Mouse (Mus musculus): ENCODE results near the gene Apol8. TPM values are rescaled to one million over a fixed set of nuclear protein-coding genes. Genes with fewer than 3 reads are reported as not detected.

The Apol8 gene
- not detected for total RNA-seq (2022)

DNA sequence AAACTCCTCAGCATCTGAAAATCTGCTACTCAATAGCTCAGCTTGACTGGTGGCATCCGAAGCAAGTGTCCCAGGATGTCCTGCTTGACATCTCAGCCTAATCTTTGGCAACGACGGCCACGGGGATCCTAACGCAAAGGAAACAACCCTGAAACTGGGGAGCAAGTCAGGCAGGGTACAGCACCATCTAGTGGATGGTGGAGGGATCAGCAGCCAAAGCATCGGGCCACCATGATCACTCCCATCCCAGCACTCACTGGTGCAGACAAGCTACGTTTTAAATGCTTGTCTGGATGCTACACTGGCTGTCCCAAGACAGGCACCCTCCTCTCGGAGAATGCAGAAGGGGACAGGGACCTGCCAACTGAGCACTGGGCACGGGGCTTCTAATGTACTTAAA is at the start of gene Apol8:
TSS of gene Apol8 (minus strand) at position 156 of the 400 bp plus-strand sequence.
- peak; percentile 46 for DNase-seq (ENCODE audit: low spot score)

DNA sequence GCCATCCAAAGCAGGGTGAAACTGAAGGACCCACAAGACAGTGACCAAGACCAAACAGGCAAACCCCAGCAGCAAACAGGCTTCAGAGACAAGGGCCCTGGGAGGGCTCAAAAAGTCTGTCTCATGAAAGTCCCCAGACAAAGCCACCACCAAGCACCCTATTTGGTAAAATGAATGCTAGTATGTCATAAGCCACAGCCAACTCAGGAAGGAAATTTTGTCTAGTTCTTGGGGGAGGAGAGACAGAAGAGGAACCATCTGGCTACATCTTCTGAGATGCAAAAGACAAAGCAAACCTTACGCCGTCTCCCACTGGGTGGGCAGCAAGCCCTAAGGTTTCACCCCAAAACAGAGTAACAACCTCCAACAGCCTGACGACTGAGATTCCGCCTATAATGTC is 48.9 kb upstream of the Apol8 start:
- no peak for DNase-seq (ENCODE audit: low spot score)

DNA sequence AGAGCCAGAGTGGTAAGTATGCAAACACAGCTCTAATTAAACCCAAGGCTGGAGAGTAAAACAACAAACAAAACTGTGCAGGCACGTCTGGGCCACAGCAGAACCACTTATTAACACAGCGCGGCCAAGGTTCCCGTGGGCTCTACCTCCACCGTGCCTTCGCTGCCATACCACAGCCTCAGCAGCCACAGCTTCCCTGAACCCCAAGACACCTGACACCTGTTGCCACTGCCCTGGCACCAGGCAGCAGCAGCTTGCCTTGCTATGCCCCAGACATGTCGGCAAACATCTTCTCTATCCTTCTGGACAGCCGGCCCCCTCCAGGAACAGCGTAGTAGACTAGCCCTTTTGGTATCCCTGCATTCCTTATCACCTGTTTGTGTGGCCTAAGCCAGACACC is 48.1 kb upstream of the Apol8 start:
- DNase-seq (ENCODE audit: low spot score), result no peak

- DNase-seq (ENCODE audit: low spot score), result no peak
These were observed 47.7 kb upstream of the Apol8 start for GRCm38 (mm10) chr15:77804460-77804859.

GRCm38 (mm10) chr15:77803747-77804146 is 46.9 kb upstream of the Apol8 start:
- DNase-seq (ENCODE audit: low spot score), result no peak

DNA sequence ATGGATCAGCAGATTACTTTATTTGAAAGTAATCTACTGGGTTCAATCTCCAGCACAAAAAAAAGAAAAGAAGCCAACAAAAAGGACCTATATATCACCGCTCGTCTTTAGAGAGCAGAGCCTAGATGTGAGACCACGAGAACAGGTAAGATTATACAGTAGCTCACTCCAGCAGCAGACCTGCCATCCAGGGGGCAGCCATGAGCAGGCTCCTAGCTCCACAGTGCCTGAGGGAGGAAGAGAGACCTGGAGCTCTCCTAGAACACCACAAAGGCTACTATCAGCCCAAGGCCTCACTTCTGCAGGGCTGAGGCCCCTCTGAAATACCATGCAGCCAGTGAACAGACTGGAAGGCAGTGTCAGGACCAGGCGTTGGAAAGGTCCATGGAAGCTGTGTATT is 46.2 kb upstream of the Apol8 start:
- DNase-seq (ENCODE audit: low spot score), result no peak

- DNase-seq (ENCODE audit: low spot score), result no peak
These were observed 44.4 kb upstream of the Apol8 start for GRCm38 (mm10) chr15:77801188-77801587.

GRCm38 (mm10) chr15:77800511-77800910 is 43.7 kb upstream of the Apol8 start:
- DNase-seq (ENCODE audit: low spot score), result peak; percentile 93

DNA sequence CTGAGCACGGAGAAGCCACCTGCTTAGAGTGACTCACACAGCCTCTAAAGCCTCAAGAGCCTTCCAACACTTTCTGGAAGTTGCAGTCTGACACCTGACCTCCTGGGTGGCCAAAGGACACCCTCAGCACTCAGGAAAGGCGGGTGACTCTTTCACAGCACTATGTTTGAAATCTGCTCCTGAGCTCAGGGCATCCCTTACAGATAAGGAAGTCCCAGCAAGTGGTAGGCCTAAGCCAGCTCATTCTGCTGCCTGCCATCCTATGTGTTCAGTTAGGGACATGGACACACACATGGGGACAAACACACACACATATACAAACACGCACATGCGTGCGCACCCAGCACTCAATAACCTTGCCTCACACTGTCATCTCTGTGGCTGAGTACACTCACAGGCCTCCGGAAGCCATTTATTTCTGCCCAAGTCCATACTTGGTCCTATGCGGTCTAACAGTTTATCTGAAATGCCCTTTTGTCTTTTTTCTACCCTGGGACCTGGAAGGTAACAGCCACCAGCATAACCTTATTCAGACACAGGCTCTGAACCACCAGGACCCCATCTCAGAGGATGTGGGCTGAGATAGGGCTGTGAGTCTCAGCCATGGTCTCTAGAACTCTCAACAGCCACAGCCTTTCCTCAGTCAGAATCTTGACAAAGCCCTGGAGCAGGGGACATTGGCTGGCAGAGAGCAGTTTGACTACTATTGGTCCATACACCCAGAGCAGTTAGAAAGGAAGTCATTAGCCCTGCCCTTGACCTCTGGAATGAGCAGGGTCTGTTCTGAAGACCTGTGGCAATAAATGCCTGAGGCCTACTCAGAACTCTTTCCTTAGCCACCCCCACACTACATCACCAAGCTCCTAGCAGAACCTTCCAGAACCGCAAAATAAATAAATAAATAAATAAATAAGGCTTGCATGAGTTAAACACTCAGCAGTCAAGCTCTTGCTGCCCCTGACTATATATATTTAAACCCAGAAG is 43.0 kb upstream of the Apol8 start:
- DNase-seq (ENCODE audit: low spot score), result no peak

DNA sequence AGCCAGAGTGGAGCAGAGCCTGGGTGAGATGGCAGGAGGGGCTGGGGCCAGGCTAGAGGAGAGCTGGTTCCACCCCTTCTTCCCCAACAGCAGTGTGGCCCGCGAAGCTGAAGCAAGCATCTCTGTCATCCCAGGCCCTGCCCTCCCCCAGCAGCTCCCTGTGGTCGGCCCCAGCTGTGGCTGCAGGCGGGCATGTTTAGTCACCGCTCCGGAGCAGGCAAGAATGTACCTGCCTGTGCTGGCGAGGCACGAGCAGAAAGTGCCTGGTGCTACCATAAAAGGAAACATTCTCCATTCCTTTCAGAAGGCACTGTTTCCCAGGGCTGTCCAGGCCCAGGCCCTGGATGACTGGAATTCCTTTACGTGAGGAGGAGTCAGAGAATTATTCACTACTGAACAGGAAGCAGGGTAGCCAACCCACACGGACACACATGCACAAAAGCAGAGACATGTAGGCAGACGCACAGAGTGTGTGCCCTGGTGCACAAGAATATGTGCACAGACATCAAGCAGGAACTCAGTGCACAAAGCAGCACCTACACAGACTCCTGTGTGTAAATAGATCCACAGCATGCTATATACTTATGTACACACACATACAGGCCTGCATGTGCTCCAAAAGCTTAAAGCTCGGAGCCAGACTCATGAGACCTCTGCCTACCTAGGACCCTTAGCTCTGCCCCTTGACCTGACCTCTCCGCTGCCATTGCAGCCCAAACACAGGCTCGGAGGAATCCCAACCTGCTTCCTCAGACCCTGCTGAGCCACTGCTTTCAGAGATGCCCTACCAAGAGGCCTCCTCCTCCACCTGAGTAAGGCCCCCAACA is 42.1 kb upstream of the Apol8 start:
- no peak for DNase-seq (ENCODE audit: low spot score)

DNA sequence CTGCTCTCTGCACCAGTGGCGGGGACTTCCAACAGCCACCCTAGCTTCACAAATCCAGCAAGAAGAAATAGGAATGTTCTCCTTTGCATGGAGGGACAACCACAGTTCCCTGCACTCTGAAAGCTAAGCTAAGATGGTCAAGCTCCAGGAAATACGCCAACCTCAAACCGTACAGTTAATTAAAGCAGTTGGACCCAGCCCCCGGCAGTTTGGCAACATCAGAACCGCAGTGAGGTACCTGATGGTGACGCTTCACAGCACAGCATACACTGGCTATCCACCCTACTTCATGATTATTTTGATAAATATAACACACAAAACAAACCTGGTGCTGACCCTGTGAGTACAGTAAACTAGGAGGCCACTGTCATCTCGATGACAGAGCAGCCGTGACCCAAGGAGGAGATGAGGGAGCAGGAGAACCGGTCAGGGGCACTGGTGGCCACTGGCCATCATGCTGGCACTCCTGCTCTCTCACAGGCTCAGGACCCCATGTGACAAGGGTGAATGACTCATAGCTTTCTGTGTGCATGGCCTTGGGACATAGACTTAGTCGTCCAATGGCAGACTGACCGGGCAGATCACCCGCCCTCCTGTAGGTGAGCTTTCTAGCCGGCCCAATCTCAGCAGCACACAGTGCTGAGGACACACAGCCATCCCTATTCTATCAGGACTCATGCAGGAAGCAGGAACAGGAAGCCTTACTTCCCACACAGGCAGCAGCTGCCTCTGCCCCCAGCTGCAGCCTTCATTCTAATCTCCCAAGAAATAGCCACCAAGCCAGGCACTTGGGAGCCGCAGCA is 41.0 kb upstream of the Apol8 start:
- DNase-seq (ENCODE audit: low spot score), result peak; percentile 76

GRCm38 (mm10) chr15:77796409-77797035 is 39.7 kb upstream of the Apol8 start:
- no peak for DNase-seq (ENCODE audit: low spot score)

GRCm38 (mm10) chr15:77794908-77795356 is 38.1 kb upstream of the Apol8 start:
- no peak for DNase-seq (ENCODE audit: low spot score)

DNA sequence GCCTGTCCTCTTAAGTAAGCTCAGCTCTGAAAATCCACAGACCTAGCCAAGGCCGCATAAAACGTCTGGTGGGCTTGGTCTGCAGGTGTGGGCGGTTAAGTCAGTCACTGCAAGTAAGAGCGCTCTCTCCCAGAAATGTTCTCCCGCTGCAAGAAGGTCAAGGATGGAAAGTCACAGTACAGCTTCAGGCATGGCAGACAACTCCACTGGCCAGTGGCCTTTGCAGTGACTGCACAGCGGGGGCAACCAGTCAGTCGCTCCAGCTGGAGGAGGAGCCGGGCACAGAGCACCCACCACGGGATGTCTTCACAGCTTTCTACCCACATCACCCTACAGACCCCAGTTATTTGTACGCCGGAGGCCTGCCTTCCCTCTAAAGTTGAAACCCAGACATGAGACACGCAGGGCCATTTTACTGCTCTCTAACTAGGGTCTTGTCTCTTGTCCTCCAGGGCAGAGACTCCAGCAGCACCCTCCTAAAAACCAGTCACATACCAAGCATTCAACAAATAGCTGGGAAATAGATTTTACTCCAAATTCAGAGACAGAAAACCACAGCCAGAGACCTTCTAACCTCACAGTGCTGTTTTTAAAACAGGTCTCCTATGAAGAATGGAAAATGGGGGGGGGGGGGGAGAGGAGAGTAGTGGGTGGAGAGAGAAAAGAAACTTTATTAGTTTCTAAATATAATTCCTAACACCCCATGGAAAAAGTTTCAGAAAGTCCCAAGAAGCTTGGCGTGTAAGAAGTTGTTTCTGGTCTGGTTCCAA is 37.5 kb upstream of the Apol8 start:
- no peak for DNase-seq (ENCODE audit: low spot score)

- DNase-seq (ENCODE audit: low spot score), result no peak
These were observed 36.8 kb upstream of the Apol8 start for GRCm38 (mm10) chr15:77793554-77793953.

DNA sequence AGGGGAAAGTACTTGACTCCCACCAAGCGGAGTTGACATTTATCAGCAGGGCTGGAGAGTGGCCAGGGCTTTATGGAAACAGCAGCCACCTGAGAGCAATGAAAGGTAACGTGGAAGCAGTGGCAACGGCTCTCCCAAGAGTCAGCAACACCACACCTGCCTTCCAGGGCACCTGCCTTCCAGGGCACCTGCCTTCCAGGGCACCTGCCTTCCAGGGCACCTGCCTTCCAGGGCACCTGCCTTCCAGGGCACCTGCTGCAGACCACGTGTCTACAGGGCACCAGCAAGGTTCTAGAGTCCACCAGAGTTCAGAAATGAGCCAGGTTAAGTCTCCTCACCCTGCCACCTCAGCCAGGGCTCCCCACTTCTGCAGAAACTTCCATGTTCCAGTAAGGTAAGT is 36.3 kb upstream of the Apol8 start:
- DNase-seq (ENCODE audit: low spot score), result no peak

- no peak for DNase-seq (ENCODE audit: low spot score)
These were observed 35.3 kb upstream of the Apol8 start for GRCm38 (mm10) chr15:77792056-77792455.

- DNase-seq (ENCODE audit: low spot score), result no peak
These were observed 34.0 kb upstream of the Apol8 start for GRCm38 (mm10) chr15:77790656-77791405.

DNA sequence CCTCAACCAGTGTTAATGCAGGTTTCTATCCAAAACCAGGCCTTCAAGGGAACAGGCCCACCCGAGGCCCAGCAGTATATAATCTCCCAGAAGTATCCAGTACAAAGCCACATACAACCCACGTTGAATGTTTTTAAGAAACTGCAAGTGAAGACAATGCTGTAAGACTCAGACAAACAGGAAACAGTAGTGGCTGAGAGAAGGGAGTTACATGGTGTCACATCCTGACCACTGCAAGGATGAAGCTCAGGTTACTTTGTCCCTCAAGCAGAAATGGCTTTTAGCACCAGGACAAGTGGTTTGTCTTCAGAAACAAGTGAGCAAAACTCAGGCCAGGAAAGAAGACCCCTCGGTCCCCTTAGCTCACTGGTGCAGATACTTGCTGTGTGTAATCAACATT is 32.4 kb upstream of the Apol8 start:
- no peak for DNase-seq (ENCODE audit: low spot score)

DNA sequence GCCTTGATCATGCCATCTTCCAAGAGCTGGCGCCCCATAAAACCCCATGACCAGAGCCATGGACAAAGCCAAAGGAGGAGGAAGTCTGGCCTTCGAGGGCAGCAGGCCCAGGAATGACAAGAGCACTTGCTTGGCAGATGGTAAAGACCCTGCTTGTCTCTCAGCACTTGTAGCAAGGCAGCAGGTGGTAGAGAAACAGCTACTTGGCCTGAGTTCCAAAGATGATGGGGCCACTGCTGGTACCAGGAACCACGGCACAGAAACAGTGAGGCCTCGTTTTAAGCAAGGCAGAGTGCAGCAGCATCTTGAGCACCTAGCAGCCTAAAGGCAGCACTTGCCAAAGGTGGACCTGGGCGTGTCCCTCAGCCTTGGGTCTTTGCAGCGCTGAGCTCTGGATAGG is 31.6 kb upstream of the Apol8 start:
- no peak for DNase-seq (ENCODE audit: low spot score)

Data from heart, adult 8-10 months (tissue).